Mouse (Mus musculus) kidney, postnatal 0 days (tissue): ENCODE results near the gene Cd84. TPM values are rescaled to one million over a fixed set of nuclear protein-coding genes. Genes with fewer than 3 reads are reported as not detected.
"Not testable (repeated sequence)": the region's sequence is repeated elsewhere in the genome, so short reads cannot be mapped to it uniquely, and the experiment has no call there.

ENCODE experiments used
- ATAC-seq: fragments of 200-750 bp; cut with Nextera tagmentation; replicated peaks from 2 replicates; pipeline ENCODE4 v1.8.0; 2017; ENCODE audit warnings: low read depth, moderate number of reproducible peaks, moderate TSS enrichment, moderate library complexity; ENCODE audit not compliant: low FRiP score
- DNase-seq: peaks from one replicate; pipeline ENCODE4 v3.0.0-alpha.2; 2016; ENCODE audit warnings: low spot score
- H3K27ac ChIP-seq: fragments of 300-500 bp; sonication (generic); 2 replicates; pipeline ENCODE4 v1.5.1; 2014; ENCODE audit warnings: mild to moderate bottlenecking
- H3K27me3 ChIP-seq: fragments of 300-500 bp; sonication (generic); 2 replicates; pipeline ENCODE4 v1.6.1; 2014; ENCODE audit warnings: low read length, mixed read lengths; ENCODE audit not compliant: insufficient read depth
- H3K36me3 ChIP-seq: fragments of 300-500 bp; sonication (generic); 2 replicates; pipeline ENCODE4 v1.6.1; 2014; ENCODE audit warnings: low read length, mixed read lengths; ENCODE audit not compliant: insufficient read depth
- H3K4me1 ChIP-seq: fragments of 300-500 bp; sonication (generic); replicated peaks from 2 replicates; pipeline ENCODE4 v1.6.1; 2014; ENCODE audit warnings: antibody characterized with exemption, low read length, mixed read lengths; ENCODE audit not compliant: insufficient read depth
- H3K4me2 ChIP-seq: fragments of 300-500 bp; sonication (generic); 2 replicates; pipeline ENCODE4 v1.6.1; 2014; ENCODE audit warnings: mild to moderate bottlenecking, low read length, moderate library complexity, mixed read lengths
- H3K4me3 ChIP-seq: fragments of 300-500 bp; sonication (generic); replicated peaks from 2 replicates; pipeline ENCODE4 v1.5.1; 2014; ENCODE audit warnings: low read depth, low read length
- H3K9ac ChIP-seq: fragments of 300-500 bp; sonication (generic); 2 replicates; pipeline ENCODE4 v1.6.1; 2014; ENCODE audit warnings: low read depth, low read length
- H3K9me3 ChIP-seq: fragments of 300-500 bp; sonication (generic); replicated peaks from 2 replicates; pipeline ENCODE4 v1.6.1; 2016; ENCODE audit warnings: low read length, inconsistent platforms, mixed read lengths
- CTCF ChIP-seq: IDR thresholded peaks from 2 replicates; pipeline ENCODE4 v1.5.1; 2016; ENCODE audit warnings: antibody characterized with exemption, low read depth, mild to moderate bottlenecking, moderate library complexity
- WGBS: fragments of 180-500 bp; shearing (Covaris S2); extraction: QIAGEN DNeasy Blood & Tissue Kit; methylation state at CpG from one replicate; pipeline ENCODE4 v1.1.7; 2014; 5-methylcytosine and 5-hydroxymethylcytosine counted together
- polyA plus RNA-seq: library from polyadenylated mRNA; unstranded; fragments of >200 nt; fragmentation: Nextera tagmentation; extraction: Ambion mirVana; gene quantifications from 2 replicates; pipeline ENCODE4 v1.2.1, GENCODE M21; 2015

Gene Cd84
- polyA plus RNA-seq, 1 experiment from 2014 or later: 1.8 TPM

GRCm38 (mm10) chr1:171840450-171841023, 1.0 kb downstream of the Cd84 start:
- Histone ChIP-seq H3K36me3 (no peaks in the 10 kb centered on the region), H3K27ac (no peak overlapping the region), H3K9me3 (no peaks in the 10 kb centered on the region), H3K4me1 (no peaks in the 10 kb centered on the region), H3K9ac (no peak overlapping the region), H3K27me3 (no peaks in the 10 kb centered on the region), H3K4me2 (no peak overlapping the region), H3K4me3 (no peak overlapping the region)
- no peak for ATAC-seq
- TF ChIP-seq CTCF: no peak
- 76% methylated on average over 4 of the region's 4 CpGs for WGBS
- no peak for DNase-seq

DNA sequence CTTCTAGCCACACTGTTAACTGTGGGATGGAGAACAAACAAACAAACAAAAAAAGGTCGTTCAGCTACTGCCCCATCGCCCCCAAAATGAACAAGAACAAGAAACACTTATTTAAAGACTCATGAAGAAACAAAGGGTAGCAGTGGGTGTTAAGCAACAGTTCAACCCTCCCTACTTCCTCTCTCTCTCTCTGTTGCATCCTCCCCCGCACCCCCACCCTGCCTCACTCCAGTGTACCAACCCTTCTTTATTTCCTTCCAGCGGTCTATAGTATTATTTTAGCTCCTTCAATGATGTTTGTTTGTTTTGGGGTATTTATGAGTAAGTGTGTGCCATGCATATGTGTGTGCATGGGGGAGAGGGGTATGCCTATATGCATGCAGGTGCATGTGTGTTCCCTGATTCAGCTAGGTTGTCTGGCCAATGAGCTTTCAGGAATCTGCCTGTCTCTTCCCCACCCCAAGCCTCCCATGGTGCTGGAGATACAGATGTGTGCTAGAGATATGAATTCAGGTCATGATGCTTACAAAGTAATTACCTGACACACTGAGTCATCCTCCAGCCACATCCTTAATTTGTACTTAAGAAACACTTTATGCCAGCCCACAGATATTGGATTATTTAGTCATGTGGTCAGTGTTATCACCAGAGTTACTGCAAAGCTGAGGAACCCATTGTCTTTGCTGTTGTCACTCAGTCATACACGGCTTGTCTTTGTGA, 5.7 kb downstream of the Cd84 start:
- TF ChIP-seq CTCF: no peak
- ATAC-seq: no peak
- H3K9ac ChIP-seq: no peak overlapping the region
- DNase-seq: no peak
- no peak overlapping the region for H3K27ac ChIP-seq
- no peaks in the 10 kb centered on the region for H3K9me3 ChIP-seq
- no peaks in the 10 kb centered on the region for H3K36me3 ChIP-seq
- no peaks in the 10 kb centered on the region for H3K4me1 ChIP-seq
- H3K4me2 ChIP-seq: no peak overlapping the region
- no peak overlapping the region for H3K4me3 ChIP-seq
- no peaks in the 10 kb centered on the region for H3K27me3 ChIP-seq
- 63% methylated on average over 5 of the region's 5 CpGs for WGBS

DNA sequence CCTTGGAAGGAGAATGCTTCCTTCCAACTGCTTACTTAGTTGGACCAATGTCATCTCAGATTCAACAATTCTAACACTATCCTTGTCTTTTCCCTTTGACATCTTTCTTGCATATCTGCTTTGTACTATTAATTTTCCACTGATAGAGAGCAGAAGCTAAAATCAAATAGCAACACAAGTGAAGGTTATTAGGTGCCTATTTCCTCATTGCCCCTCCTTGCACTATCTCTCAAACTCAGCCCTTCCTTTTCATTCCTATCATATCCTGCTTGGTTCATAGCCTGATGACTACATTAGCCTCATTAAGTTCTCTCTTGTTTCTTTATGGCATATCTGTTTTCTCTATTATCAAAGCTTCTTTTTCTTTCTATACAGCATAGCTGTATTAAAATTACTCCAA, 8.7 kb downstream of the Cd84 start:
- no peak for TF ChIP-seq CTCF
- no peak overlapping the region for H3K9ac ChIP-seq
- no peak overlapping the region for H3K4me2 ChIP-seq
- H3K27me3 ChIP-seq: no peaks in the 10 kb centered on the region
- H3K27ac ChIP-seq: no peak overlapping the region
- no peaks in the 10 kb centered on the region for H3K4me1 ChIP-seq
- no peaks in the 10 kb centered on the region for H3K36me3 ChIP-seq
- no peaks in the 10 kb centered on the region for H3K9me3 ChIP-seq
- no peak for ATAC-seq
- no peak for DNase-seq
- H3K4me3 ChIP-seq: no peak overlapping the region

- DNase-seq (no peak), ATAC-seq (no peak)
- H3K9me3 ChIP-seq: no peaks in the 10 kb centered on the region
- H3K27ac ChIP-seq: no peak overlapping the region
- no peak overlapping the region for H3K4me3 ChIP-seq
- TF ChIP-seq CTCF: no peak
- no peaks in the 10 kb centered on the region for H3K36me3 ChIP-seq
- H3K4me1 ChIP-seq: no peaks in the 10 kb centered on the region
- 87% methylated on average over 4 of the region's 4 CpGs for WGBS
- H3K9ac ChIP-seq: no peak overlapping the region
- H3K27me3 ChIP-seq: no peaks in the 10 kb centered on the region
- H3K4me2 ChIP-seq: no peak overlapping the region
Observed at GRCm38 (mm10) chr1:171848757-171849156, 9.3 kb downstream of the Cd84 start.

GRCm38 (mm10) chr1:171849454-171849853, 10.0 kb downstream of the Cd84 start:
- no peak for DNase-seq
- Histone ChIP-seq H3K4me3 (no peak overlapping the region), H3K27ac (no peak overlapping the region), H3K9me3 (no peaks in the 10 kb centered on the region), H3K36me3 (no peaks in the 10 kb centered on the region), H3K27me3 (no peaks in the 10 kb centered on the region), H3K4me2 (no peak overlapping the region), H3K9ac (no peak overlapping the region), H3K4me1 (no peaks in the 10 kb centered on the region)
- ATAC-seq: no peak
- TF ChIP-seq CTCF: no peak
- WGBS: 84% methylated on average over 5 of the region's 5 CpGs

DNA sequence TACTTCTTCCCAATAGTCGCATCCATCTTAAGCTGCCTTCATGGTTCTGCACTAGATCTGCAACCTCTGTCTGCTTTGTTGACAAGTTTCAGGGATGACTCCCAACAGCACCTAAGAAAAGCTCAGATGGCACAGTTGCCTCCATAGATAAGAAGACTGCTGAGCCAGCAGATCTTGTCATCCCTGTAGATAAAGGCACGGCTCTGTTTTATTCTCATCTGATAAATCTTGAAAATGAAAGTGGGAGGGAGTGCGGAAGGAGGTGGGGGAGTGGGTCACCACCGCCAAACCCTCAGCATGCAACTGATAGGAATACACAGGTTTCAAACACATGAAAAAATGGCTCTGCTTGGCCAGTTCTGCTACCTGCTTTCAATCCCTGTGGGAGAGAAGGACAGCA, 26.0 kb downstream of the Cd84 start:
- no peaks in the 10 kb centered on the region for H3K9me3 ChIP-seq
- H3K4me2 ChIP-seq: no peak overlapping the region
- 83% methylated on average over 4 of the region's 4 CpGs for WGBS
- no peaks in the 10 kb centered on the region for H3K27me3 ChIP-seq
- ATAC-seq (no peak), DNase-seq (no peak)
- no peak overlapping the region for H3K27ac ChIP-seq
- H3K9ac ChIP-seq: no peak overlapping the region
- no peak for TF ChIP-seq CTCF
- no peaks in the 10 kb centered on the region for H3K36me3 ChIP-seq
- H3K4me3 ChIP-seq: no peak overlapping the region
- H3K4me1 ChIP-seq: no peaks in the 10 kb centered on the region

DNA sequence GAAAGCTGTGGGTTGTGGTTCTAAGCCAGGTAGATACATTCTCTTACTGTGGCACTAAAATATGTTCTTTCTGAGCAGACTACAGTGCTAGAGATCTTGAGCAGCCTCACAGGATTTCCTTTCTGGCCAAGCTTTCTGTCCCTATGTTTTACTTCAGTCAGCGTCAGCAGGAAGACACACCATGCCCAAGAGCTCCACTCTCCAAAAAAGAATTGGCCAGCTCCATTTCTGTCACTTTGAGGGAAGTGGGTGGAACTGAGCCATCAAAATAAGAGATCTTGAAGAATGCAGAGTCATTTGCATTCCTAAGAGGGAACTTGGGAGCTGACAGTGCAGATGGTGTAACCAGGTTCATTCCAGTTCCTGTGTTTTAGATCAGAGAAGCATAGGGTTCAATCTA, 47.5 kb downstream of the Cd84 start:
- no peaks in the 10 kb centered on the region for H3K27me3 ChIP-seq
- no peak overlapping the region for H3K27ac ChIP-seq
- no peak overlapping the region for H3K4me2 ChIP-seq
- no peak for TF ChIP-seq CTCF
- WGBS: 77% methylated on average over 1 of the region's 1 CpGs
- H3K9me3 ChIP-seq: no peaks in the 10 kb centered on the region
- no peak for DNase-seq
- no peak overlapping the region for H3K4me3 ChIP-seq
- no peak overlapping the region for H3K9ac ChIP-seq
- no peaks in the 10 kb centered on the region for H3K4me1 ChIP-seq
- no peak for ATAC-seq
- no peaks in the 10 kb centered on the region for H3K36me3 ChIP-seq

GRCm38 (mm10) chr1:171895364-171895763, 55.9 kb downstream of the Cd84 start, which contains the start of gene Gm10521:
Gm10521 (plus strand) TSS chr1:171895664.
- not testable (repeated sequence) for H3K4me2 ChIP-seq, H3K36me3 ChIP-seq, H3K4me3 ChIP-seq, ATAC-seq, H3K9ac ChIP-seq, H3K27me3 ChIP-seq, H3K27ac ChIP-seq, H3K9me3 ChIP-seq, H3K4me1 ChIP-seq, DNase-seq
- WGBS: 89% methylated on average over 5 of the region's 5 CpGs
